Mouse (Mus musculus): ENCODE data around the gene Fbn1. TPM values are rescaled to one million over a fixed set of nuclear protein-coding genes. Genes with fewer than 3 reads are reported as not detected.

Gene Fbn1
- polyA plus RNA-seq, 1 experiment from 2014 or later = 15.5 TPM

DNA sequence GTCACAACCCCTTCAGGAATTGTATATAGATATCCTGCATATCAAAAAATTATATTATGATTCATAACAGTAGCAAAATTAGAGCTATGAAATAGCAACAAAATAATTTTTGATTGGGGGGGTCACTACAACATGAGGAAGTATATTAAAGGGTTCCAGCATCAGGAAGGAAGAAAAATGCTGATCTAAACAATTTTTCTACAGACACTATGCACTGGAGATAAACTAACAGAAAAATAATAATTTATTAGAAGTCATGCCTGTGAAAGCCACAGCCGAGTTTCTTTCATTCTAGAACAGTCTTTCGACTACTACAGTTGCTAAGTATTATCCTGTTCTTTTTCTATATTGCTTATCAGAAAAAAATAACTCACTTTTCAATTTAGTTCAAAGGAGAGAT lies 17.7 kb upstream of the Fbn1 start:
- Histone ChIP-seq H3K27ac (ENCODE audit: low read length) (no peak overlapping the region), H3K9me3 (ENCODE audit: low read length) (no peaks in the 10 kb centered on the region), H3K4me2 (replicated peaks; ENCODE audit: low read depth, low read length) (no peak overlapping the region), H3K9ac (replicated peaks; ENCODE audit: low read length) (no peak overlapping the region), H3K36me3 (ENCODE audit: insufficient read depth, low read length) (no peaks in the 10 kb centered on the region), H3K4me1 (ENCODE audit: insufficient read depth, low read length) (no peaks in the 10 kb centered on the region), H3K4me3 (ENCODE audit: low read length) (no peak overlapping the region), H3K27me3 (ENCODE audit: insufficient read depth, low read length) (no peaks in the 10 kb centered on the region)
- no peak for ATAC-seq (ENCODE audit: low FRiP score, low TSS enrichment)
- WGBS = 71% methylated on average over 2 of the region's 2 CpGs

DNA sequence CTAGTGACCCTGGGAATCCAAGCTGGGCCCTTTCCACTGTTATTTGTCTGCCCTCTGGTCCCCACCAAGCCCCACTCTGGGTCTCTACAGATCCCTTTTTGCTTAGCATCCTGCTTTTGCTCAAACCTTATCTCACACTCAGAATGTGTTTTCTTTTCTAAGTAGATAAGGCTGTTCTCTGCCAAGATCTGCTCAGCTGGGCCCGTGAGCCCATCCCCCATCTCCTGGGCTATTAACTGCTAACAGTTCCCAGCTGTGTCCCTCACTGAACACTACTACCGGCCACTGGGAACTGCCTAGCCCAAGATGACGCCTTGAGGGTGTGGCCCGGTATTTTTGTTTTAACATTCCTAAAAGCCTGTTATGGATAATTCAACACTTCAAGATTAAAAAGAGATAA lies 8.8 kb upstream of the Fbn1 start:
- 4% methylated on average over 4 of the region's 4 CpGs for WGBS
- no peak overlapping the region for H3K4me3 ChIP-seq (ENCODE audit: low read length)

DNA sequence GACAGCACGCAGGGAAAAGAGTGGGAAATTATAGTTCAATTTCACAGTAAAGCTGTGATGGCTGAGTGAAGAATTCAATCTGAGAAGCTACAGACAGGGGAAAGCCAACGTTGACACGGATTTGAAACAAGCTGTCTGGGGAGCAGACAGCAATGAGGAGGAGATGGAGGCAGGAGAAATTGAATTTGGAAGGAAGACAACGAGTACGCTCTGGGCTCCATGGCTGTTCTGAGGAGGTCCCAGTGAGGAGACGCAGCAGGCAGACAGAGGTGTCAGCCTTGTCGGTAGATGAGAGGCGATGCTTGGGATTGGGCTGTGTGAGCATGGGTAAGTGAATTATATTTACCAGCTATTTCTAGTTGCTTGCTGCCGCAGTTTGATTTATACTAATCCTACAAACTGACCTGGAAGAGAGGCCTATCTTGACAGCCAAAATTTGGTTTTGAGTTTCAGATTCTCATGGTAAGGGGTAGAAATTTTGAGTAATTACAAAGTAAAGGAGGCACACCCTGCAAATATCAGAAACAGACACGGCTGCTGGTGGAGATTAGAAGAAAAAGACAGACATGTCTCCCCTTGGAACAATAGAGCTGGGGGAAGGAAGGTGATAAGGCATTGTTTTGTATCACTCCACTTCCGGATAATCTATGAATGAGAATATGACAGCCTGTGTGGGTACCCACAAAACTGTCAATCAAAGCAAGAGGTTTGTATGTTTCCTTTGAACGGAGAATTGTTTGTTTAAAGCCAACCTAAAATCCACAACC lies 7.7 kb upstream of the Fbn1 start:
- Histone ChIP-seq H3K9ac (replicated peaks; ENCODE audit: low read length) (no peak overlapping the region), H3K4me2 (replicated peaks; ENCODE audit: low read depth, low read length) (no peak overlapping the region), H3K4me1 (ENCODE audit: insufficient read depth, low read length) (peaks cover 6% of the 10 kb centered on the region; the same call in 1 of the 2 replicates), H3K36me3 (ENCODE audit: insufficient read depth, low read length) (no peaks in the 10 kb centered on the region), H3K9me3 (ENCODE audit: low read length) (no peaks in the 10 kb centered on the region), H3K27ac (ENCODE audit: low read length) (no peak overlapping the region), H3K4me3 (ENCODE audit: low read length) (no peak overlapping the region), H3K27me3 (ENCODE audit: insufficient read depth, low read length) (no peaks in the 10 kb centered on the region)
- ATAC-seq (ENCODE audit: low FRiP score, low TSS enrichment) = no peak
- 71% methylated on average over 12 of the region's 12 CpGs for WGBS

More for the DNA sequence above, 8.8 kb upstream of the Fbn1 start:
- Histone ChIP-seq H3K27ac (ENCODE audit: low read length) (peak overlapping the region; percentile 65; the same call in 1 of the 2 replicates), H3K9me3 (ENCODE audit: low read length) (no peaks in the 10 kb centered on the region), H3K4me1 (ENCODE audit: insufficient read depth, low read length) (peaks cover 6% of the 10 kb centered on the region; the same call in 1 of the 2 replicates), H3K9ac (replicated peaks; ENCODE audit: low read length) (no peak overlapping the region), H3K4me2 (replicated peaks; ENCODE audit: low read depth, low read length) (no peak overlapping the region), H3K27me3 (ENCODE audit: insufficient read depth, low read length) (no peaks in the 10 kb centered on the region), H3K36me3 (ENCODE audit: insufficient read depth, low read length) (no peaks in the 10 kb centered on the region)
- peak; percentile 93 for ATAC-seq (ENCODE audit: low FRiP score, low TSS enrichment)

DNA sequence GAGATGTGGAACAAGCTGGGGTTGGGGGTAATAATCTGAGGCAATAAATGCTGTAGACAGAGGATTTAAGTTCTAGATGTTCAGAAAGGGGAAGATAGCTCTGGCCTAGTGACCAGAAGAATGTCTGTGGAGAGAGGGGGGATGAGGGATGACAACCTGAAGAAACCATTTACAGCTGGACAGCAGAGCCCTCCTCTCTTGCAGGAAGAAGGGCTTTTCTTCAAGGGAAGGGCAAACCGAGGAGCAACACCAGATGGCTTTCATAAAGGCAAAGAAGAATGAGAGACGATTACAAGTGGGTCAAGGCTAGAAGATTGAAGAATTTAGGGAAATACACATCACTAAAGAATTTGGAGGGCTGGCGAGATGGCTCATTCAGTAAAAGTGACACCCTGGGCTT lies 6.6 kb upstream of the Fbn1 start:
- Histone ChIP-seq H3K4me2 (replicated peaks; ENCODE audit: low read depth, low read length) (no peak overlapping the region), H3K4me3 (ENCODE audit: low read length) (no peak overlapping the region), H3K9ac (replicated peaks; ENCODE audit: low read length) (no peak overlapping the region), H3K27ac (ENCODE audit: low read length) (no peak overlapping the region), H3K4me1 (ENCODE audit: insufficient read depth, low read length) (peaks cover 6% of the 10 kb centered on the region; the same call in 1 of the 2 replicates), H3K27me3 (ENCODE audit: insufficient read depth, low read length) (no peaks in the 10 kb centered on the region), H3K36me3 (ENCODE audit: insufficient read depth, low read length) (no peaks in the 10 kb centered on the region), H3K9me3 (ENCODE audit: low read length) (no peaks in the 10 kb centered on the region)
- 0 out of 2 replicates have a peak, but pooled peaks have one; percentile 27 for ATAC-seq (ENCODE audit: low FRiP score, low TSS enrichment)
- WGBS = 71% methylated on average over 3 of the region's 3 CpGs

DNA sequence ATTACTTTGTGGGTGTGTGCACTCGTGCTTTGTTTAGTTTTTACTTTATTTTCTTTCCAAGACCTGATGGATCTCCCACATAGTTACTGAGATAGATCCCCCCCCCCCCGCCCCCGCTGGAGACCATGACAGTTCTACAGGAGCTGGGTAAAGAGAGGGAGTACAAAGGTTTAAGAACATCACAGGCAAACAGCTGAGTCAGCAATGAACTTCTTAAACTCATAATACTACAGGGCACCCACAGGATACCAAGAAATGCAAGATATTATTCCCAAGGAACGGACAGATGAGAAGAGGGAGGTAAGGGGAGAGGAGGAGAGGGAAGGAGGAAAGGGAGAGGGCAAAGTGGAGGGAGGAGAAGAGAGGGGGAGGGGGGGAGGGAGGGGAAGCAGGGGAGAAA lies 4.8 kb upstream of the Fbn1 start:
- no peak for ATAC-seq (ENCODE audit: low FRiP score, low TSS enrichment)
- Histone ChIP-seq H3K36me3 (ENCODE audit: insufficient read depth, low read length) (no peaks in the 10 kb centered on the region), H3K27ac (ENCODE audit: low read length) (no peak overlapping the region), H3K9ac (replicated peaks; ENCODE audit: low read length) (no peak overlapping the region), H3K9me3 (ENCODE audit: low read length) (no peaks in the 10 kb centered on the region), H3K27me3 (ENCODE audit: insufficient read depth, low read length) (peaks cover 4% of the 10 kb centered on the region; the same call in 1 of the 2 replicates), H3K4me1 (ENCODE audit: insufficient read depth, low read length) (peaks cover 6% of the 10 kb centered on the region; the same call in 1 of the 2 replicates), H3K4me3 (ENCODE audit: low read length) (no peak overlapping the region), H3K4me2 (replicated peaks; ENCODE audit: low read depth, low read length) (no peak overlapping the region)
- 78% methylated on average over 4 of the region's 4 CpGs for WGBS

DNA sequence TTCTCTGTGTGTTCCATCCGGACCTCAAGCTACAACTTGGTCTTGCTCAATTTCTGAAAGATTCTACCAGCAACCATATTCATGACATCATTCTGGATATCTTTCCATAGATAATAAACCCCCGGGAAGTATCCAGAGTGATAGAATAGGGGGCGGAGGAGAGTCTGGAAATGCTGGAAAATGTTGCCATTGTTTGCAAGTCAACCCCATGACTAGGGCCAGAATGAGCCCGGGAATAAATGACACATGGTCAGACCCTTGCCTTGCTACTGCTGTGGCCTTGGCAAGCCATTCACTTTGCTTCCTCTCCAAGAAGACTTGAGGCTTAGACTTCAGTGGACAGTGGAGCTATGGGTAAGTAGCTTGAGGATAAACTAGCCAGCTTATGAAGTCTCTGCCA lies 4.1 kb upstream of the Fbn1 start:
- Histone ChIP-seq H3K9ac (replicated peaks; ENCODE audit: low read length) (no peak overlapping the region), H3K27ac (ENCODE audit: low read length) (no peak overlapping the region), H3K27me3 (ENCODE audit: insufficient read depth, low read length) (peaks cover 9% of the 10 kb centered on the region; the same call in 1 of the 2 replicates), H3K9me3 (ENCODE audit: low read length) (no peaks in the 10 kb centered on the region), H3K36me3 (ENCODE audit: insufficient read depth, low read length) (no peaks in the 10 kb centered on the region), H3K4me2 (replicated peaks; ENCODE audit: low read depth, low read length) (no peak overlapping the region), H3K4me3 (ENCODE audit: low read length) (no peak overlapping the region), H3K4me1 (ENCODE audit: insufficient read depth, low read length) (peaks cover 9% of the 10 kb centered on the region)
- WGBS = 84% methylated on average over 4 of the region's 4 CpGs
- ATAC-seq (ENCODE audit: low FRiP score, low TSS enrichment) = no peak

DNA sequence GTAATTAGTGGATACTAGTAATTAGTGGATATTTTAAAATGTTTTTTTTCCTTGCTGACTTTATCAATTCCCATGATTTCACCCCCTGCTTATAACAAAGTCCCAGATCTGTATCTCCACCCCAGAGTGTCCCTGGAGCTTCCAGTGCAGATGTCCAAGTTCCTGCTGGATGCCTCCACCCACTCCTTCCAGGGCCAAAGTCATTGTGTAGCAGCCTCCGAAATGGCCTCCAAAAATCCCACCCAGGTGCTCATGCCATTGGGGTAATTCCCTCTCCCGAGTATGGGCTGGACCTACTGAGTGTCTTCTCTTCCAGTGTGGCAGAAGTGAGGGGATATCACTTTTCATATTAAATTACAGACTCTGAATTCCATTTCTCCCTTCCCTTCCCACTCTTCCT lies 3.0 kb upstream of the Fbn1 start:
- H3K36me3 ChIP-seq (ENCODE audit: insufficient read depth, low read length) = no peaks in the 10 kb centered on the region
- H3K4me3 ChIP-seq (ENCODE audit: low read length) = no peak overlapping the region
- peaks cover 9% of the 10 kb centered on the region; the same call in 1 of the 2 replicates for H3K27me3 ChIP-seq (ENCODE audit: insufficient read depth, low read length)
- 64% methylated on average over 2 of the region's 2 CpGs for WGBS
- H3K9me3 ChIP-seq (ENCODE audit: low read length) = no peaks in the 10 kb centered on the region
- no peak for ATAC-seq (ENCODE audit: low FRiP score, low TSS enrichment)
- no peak overlapping the region for H3K9ac ChIP-seq (replicated peaks; ENCODE audit: low read length)
- H3K4me1 ChIP-seq (ENCODE audit: insufficient read depth, low read length) = peaks cover 9% of the 10 kb centered on the region
- H3K4me2 ChIP-seq (replicated peaks; ENCODE audit: low read depth, low read length) = no peak overlapping the region
- H3K27ac ChIP-seq (ENCODE audit: low read length) = no peak overlapping the region

DNA sequence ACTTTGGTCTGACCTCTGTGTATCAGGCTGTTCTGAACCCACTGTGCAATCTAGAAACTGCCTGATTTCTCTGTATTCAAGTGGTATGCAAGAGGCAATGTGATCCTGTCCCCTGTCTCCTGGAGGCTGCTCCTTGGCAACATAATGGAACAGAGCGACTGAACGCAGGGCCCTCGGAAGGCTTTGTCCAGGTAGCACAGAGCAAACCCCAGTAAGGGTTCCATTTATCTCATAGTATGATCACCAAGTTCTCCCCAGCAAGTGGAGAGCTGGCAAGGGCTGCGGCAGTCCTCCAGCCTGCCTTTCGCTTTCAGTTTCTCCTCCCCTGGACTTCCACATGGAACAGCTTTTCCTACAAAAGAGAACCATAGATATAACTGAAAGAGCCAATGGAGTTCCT lies 588 bp upstream of the Fbn1 start:
- Histone ChIP-seq H3K4me2 (replicated peaks; ENCODE audit: low read depth, low read length) (no peak overlapping the region), H3K4me3 (ENCODE audit: low read length) (no peak overlapping the region), H3K9ac (replicated peaks; ENCODE audit: low read length) (no peak overlapping the region), H3K27me3 (ENCODE audit: insufficient read depth, low read length) (peaks cover 9% of the 10 kb centered on the region; the same call in 1 of the 2 replicates), H3K9me3 (ENCODE audit: low read length) (no peaks in the 10 kb centered on the region), H3K36me3 (ENCODE audit: insufficient read depth, low read length) (no peaks in the 10 kb centered on the region), H3K27ac (ENCODE audit: low read length) (no peak overlapping the region), H3K4me1 (ENCODE audit: insufficient read depth, low read length) (peaks cover 16% of the 10 kb centered on the region)
- ATAC-seq (ENCODE audit: low FRiP score, low TSS enrichment) = no peak
- WGBS = 98% methylated on average over 5 of the region's 5 CpGs

DNA sequence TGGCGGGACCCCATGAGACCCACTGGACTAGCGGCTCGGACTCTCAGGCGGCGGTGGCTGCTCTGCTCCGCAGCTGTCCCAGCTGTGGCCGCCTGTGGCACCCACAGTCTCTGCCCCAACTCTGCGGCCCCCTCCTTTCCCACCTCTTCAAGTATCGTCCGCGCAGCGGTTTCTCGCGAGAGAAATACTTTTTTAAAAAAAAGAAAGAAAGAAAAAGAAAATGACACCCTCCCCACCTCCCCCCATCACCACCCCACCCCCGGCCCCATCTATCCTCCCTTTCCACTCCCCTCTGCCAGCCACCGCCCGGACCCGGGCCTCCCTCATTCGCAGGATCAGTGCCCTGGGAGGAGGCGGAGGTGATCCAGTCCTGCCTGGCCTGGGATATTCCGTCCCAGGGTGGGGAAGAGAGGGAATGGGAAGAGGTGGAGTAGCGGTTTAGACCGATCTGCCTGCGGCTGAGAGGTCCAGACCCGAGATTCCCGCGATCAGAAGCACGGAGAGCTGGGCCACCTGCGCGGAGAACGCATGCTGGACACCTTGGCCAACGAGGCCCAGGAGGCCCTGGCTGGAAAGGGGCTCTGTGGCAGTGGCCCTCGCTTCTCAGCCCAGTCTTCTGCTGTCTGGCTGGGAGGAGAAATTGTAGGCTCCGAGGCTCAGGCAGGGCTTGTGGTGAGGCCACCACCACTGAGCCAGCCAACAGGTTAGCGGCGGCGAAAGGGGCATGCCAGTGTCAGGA lies 1.3 kb downstream of the Fbn1 start:
- 2% methylated on average over 37 of the region's 37 CpGs for WGBS

More for the DNA sequence above, 1.3 kb downstream of the Fbn1 start:
- Histone ChIP-seq H3K27ac (ENCODE audit: low read length) (peak overlapping the region; percentile 74), H3K4me1 (ENCODE audit: insufficient read depth, low read length) (peaks cover 16% of the 10 kb centered on the region), H3K27me3 (ENCODE audit: insufficient read depth, low read length) (peaks cover 9% of the 10 kb centered on the region; the same call in 1 of the 2 replicates), H3K9me3 (ENCODE audit: low read length) (no peaks in the 10 kb centered on the region), H3K4me2 (replicated peaks; ENCODE audit: low read depth, low read length) (peak overlapping the region; percentile 77), H3K9ac (replicated peaks; ENCODE audit: low read length) (peak overlapping the region; percentile 77), H3K4me3 (ENCODE audit: low read length) (peak overlapping the region; percentile 54), H3K36me3 (ENCODE audit: insufficient read depth, low read length) (no peaks in the 10 kb centered on the region)
- ATAC-seq (ENCODE audit: low FRiP score, low TSS enrichment) = peak; percentile 91

Data from kidney, embryonic 16.5 days (tissue).